ENCODE assay signal across 26 mouse cellular contexts in the genomic region with DNA sequence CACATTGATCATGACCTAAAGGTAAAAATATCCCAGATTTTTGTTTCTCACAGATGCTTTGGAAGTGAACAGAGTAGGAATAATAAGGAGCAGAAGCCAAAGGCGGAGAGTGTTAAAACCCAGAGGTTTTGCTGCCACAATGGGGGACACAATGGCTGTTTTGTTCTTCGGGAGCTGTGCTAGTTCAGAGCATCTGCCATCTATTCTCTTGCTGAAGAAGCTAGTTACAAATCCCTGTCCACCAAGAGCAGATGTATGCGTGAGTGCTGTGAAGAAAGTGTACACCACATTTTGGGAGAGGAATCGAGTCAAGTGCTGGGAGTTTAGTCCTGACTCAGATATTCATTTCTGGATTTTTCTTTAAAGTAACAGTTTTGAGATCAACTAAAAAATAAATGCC.
DNase-seq lines count a peak whose midpoint lies in the region; ATAC-seq lines count a peak whose summit lies in the region.
"Had no signal": no experiment of that assay in that cellular context is flagged by ENCODE, and none has a peak within 500 bp of the region (broad histone marks: within the 10 kb centered on the region; RNA-seq: fewer than 3 reads in every experiment).

No protein-coding gene starts in this region.

- H3K4me2 ChIP-seq in hindbrain, embryonic 13.5 days, result no peak overlapping the region
- no peak overlapping the region for H3K4me2 ChIP-seq in midbrain, embryonic 11.5 days
- no peak overlapping the region for H3K4me2 ChIP-seq in midbrain, embryonic 15.5 days
- H3K4me2 ChIP-seq: embryonic facial prominence, embryonic 12.5 days; forebrain, embryonic 13.5 days; forebrain, embryonic 15.5 days had no signal

- H3K27ac ChIP-seq in hindbrain, embryonic 10.5 days, result no peak overlapping the region
- H3K27ac ChIP-seq in hindbrain, embryonic 13.5 days, result no peak overlapping the region
- no peak overlapping the region for H3K27ac ChIP-seq in midbrain, embryonic 11.5 days (ENCODE audit: low read depth, low read length)
- H3K27ac ChIP-seq in midbrain, embryonic 15.5 days, result no peak overlapping the region
- H3K27ac ChIP-seq: embryonic facial prominence, embryonic 10.5 days; embryonic facial prominence, embryonic 12.5 days; forebrain, embryonic 13.5 days; forebrain, embryonic 15.5 days had no signal

- H3K27me3 ChIP-seq in hindbrain, embryonic 10.5 days (ENCODE audit: insufficient read depth, poor library complexity, severe bottlenecking), result no peaks in the 10 kb centered on the region
- no peaks in the 10 kb centered on the region for H3K27me3 ChIP-seq in hindbrain, embryonic 13.5 days
- H3K27me3 ChIP-seq in midbrain, embryonic 11.5 days (ENCODE audit: control insufficient read depth, insufficient read depth, low read length), result no peaks in the 10 kb centered on the region
- no peaks in the 10 kb centered on the region for H3K27me3 ChIP-seq in midbrain, embryonic 15.5 days (replicated peaks)
- H3K27me3 ChIP-seq: CH12.LX; embryonic facial prominence, embryonic 12.5 days; forebrain, embryonic 13.5 days; forebrain, embryonic 15.5 days; Patski had no signal

- H3K36me3 ChIP-seq in hindbrain, embryonic 10.5 days, result no peaks in the 10 kb centered on the region
- no peaks in the 10 kb centered on the region for H3K36me3 ChIP-seq in hindbrain, embryonic 13.5 days
- no peaks in the 10 kb centered on the region for H3K36me3 ChIP-seq in midbrain, embryonic 11.5 days (ENCODE audit: control insufficient read depth, insufficient read depth, low read length)
- no peaks in the 10 kb centered on the region for H3K36me3 ChIP-seq in midbrain, embryonic 15.5 days (replicated peaks)
- H3K36me3 ChIP-seq: embryonic facial prominence, embryonic 10.5 days; embryonic facial prominence, embryonic 12.5 days; forebrain, embryonic 15.5 days; G1E had no signal

- H3K9ac ChIP-seq in hindbrain, embryonic 13.5 days, result no peak overlapping the region
- H3K9ac ChIP-seq in midbrain, embryonic 11.5 days (ENCODE audit: low read length), result no peak overlapping the region
- no peak overlapping the region for H3K9ac ChIP-seq in midbrain, embryonic 15.5 days
- H3K9ac ChIP-seq: embryonic facial prominence, embryonic 12.5 days; forebrain, embryonic 13.5 days; forebrain, embryonic 15.5 days; forebrain, postnatal 0 days had no signal

- no peaks in the 10 kb centered on the region for H3K9me3 ChIP-seq in hindbrain, embryonic 10.5 days
- H3K9me3 ChIP-seq in hindbrain, embryonic 13.5 days, result no peaks in the 10 kb centered on the region
- H3K9me3 ChIP-seq in midbrain, embryonic 11.5 days (ENCODE audit: control insufficient read depth, low read length), result no peaks in the 10 kb centered on the region
- H3K9me3 ChIP-seq in midbrain, embryonic 15.5 days, result no peaks in the 10 kb centered on the region
- H3K9me3 ChIP-seq: embryonic facial prominence, embryonic 10.5 days; embryonic facial prominence, embryonic 12.5 days; forebrain, embryonic 13.5 days; forebrain, embryonic 15.5 days; G1E had no signal

- no peak overlapping the region for H3K4me3 ChIP-seq in hindbrain, embryonic 10.5 days
- H3K4me3 ChIP-seq in hindbrain, embryonic 13.5 days, result no peak overlapping the region
- no peak overlapping the region for H3K4me3 ChIP-seq in midbrain, embryonic 11.5 days (ENCODE audit: low read depth, low read length)
- no peak overlapping the region for H3K4me3 ChIP-seq in midbrain, embryonic 15.5 days
- H3K4me3 ChIP-seq: embryonic facial prominence, embryonic 10.5 days; embryonic facial prominence, embryonic 12.5 days; forebrain, embryonic 13.5 days; forebrain, embryonic 15.5 days had no signal

- no peak for ATAC-seq in hindbrain, embryonic 13.5 days (ENCODE audit: low FRiP score)
- ATAC-seq in midbrain, embryonic 11.5 days (ENCODE audit: low FRiP score), result peak; percentile 67; the same call in 1 of the 2 replicates
- ATAC-seq in midbrain, embryonic 15.5 days (replicated peaks), result no peak
- ATAC-seq: CD4-positive, CD25-positive, alpha-beta regulatory T cell, adult 4 months; forebrain, embryonic 13.5 days; forebrain, embryonic 15.5 days; forebrain, postnatal 0 days; Patski had no signal

- H3K4me1 ChIP-seq in hindbrain, embryonic 10.5 days (replicated peaks), result no peaks in the 10 kb centered on the region
- no peaks in the 10 kb centered on the region for H3K4me1 ChIP-seq in hindbrain, embryonic 13.5 days (replicated peaks)
- no peaks in the 10 kb centered on the region for H3K4me1 ChIP-seq in midbrain, embryonic 11.5 days (ENCODE audit: control insufficient read depth, insufficient read depth, low read length)
- no peaks in the 10 kb centered on the region for H3K4me1 ChIP-seq in midbrain, embryonic 15.5 days
- H3K4me1 ChIP-seq: embryonic facial prominence, embryonic 10.5 days; embryonic facial prominence, embryonic 12.5 days; forebrain, embryonic 13.5 days; forebrain, embryonic 15.5 days had no signal

- DNase-seq in embryo, embryonic 10.5 days (ENCODE audit: low spot score), result peak; percentile 27
- no peak for DNase-seq in embryo, embryonic 10 days (ENCODE audit: low spot score)
- peak; percentile 3 for DNase-seq in hindbrain, embryonic 10.5 days (ENCODE audit: low spot score)
- no peak for DNase-seq in midbrain, embryonic 11.5 days (ENCODE audit: low spot score, missing footprints)
- DNase-seq in retina, postnatal 1 day, result peak; percentile 1
- no peak for DNase-seq in retina, embryonic 14.5 days (ENCODE audit: low spot score)
- DNase-seq: adrenal gland, adult 8-10 months; adrenal gland, postnatal 14 days; adrenal gland, postnatal 36 days; B cell, adult 2 months; cerebellum, adult 11-12 months; cerebellum, adult 2 months; cerebellum, adult 9-10 months; cerebellum, postnatal 10 days; cerebellum, postnatal 25 days; forebrain, postnatal 0 days had no signal

- WGBS in hindbrain, embryonic 10.5 days, result 54% methylated on average over 4 of the region's 4 CpGs
- 42% methylated on average over 4 of the region's 4 CpGs for WGBS in hindbrain, embryonic 13.5 days
- 44% methylated on average over 4 of the region's 4 CpGs for WGBS in midbrain, embryonic 11.5 days
- 36% methylated on average over 4 of the region's 4 CpGs for whole genome bisulfite sequencing in midbrain, embryonic 15.5 days

Comparison
In these comparisons a context has a peak if more than half of its experiments do, and no peak if none do; other contexts are left out.
1. DNase-seq: peak in embryo, embryonic 10.5 days (single experiment), hindbrain, embryonic 10.5 days (single experiment) and retina, postnatal 1 day (single experiment); none in embryo, embryonic 10 days (single experiment), midbrain, embryonic 11.5 days (single experiment) and retina, embryonic 14.5 days (single experiment).